Mouse (Mus musculus) CH12.LX (cell line): Measurements from ENCODE around the gene 9130019O22Rik.

Experiments used
- CHD1 ChIP-seq: IDR thresholded peaks from 2 replicates; pipeline ENCODE4 v1.6.1; 2012; ENCODE audit warnings: low read depth, low read length, improper control_type of control experiment, inconsistent platforms
- CHD2 ChIP-seq: IDR thresholded peaks from 2 replicates; pipeline ENCODE4 v1.6.1; 2011; ENCODE audit warnings: low read length, improper control_type of control experiment
- CTCF ChIP-seq, 2 experiments: IDR thresholded peaks in 1 of 2; conservative IDR thresholded peaks in 1 of 2; 2 replicates each; pipeline ENCODE4 v1.5.1; 2011 to 2012; ENCODE audit warnings: low read depth in 2 of 2, low read length in 2 of 2, improper control_type of control experiment in 1 of 2, inconsistent platforms in 1 of 2, mild to moderate bottlenecking in 1 of 2, moderate library complexity in 1 of 2
- EP300 ChIP-seq: IDR thresholded peaks from 2 replicates; pipeline ENCODE4 v1.6.1; 2011; ENCODE audit warnings: low read length, improper control_type of control experiment
- IRF4 ChIP-seq: IDR thresholded peaks from 2 replicates; pipeline ENCODE4 v1.6.1; 2014; ENCODE audit warnings: low read depth, mild to moderate bottlenecking, inconsistent platforms, low read length, improper control_type of control experiment
- MAFK ChIP-seq: IDR thresholded peaks from 2 replicates; pipeline ENCODE4 v1.6.1; 2011; ENCODE audit warnings: low read length, improper control_type of control experiment; ENCODE audit not compliant: insufficient replicate concordance
- NELFE ChIP-seq: IDR thresholded peaks from 2 replicates; pipeline ENCODE4 v1.6.1; 2011; ENCODE audit warnings: low read depth, low read length, improper control_type of control experiment
- POLR2A ChIP-seq: IDR thresholded peaks from 2 replicates; pipeline ENCODE4 v1.6.1; 2011; ENCODE audit warnings: low read depth, mild to moderate bottlenecking, improper control_type of control experiment, low read length
- TCF12 ChIP-seq: IDR thresholded peaks from 2 replicates; pipeline ENCODE4 v1.6.1; 2014; ENCODE audit warnings: low read depth, mild to moderate bottlenecking, inconsistent platforms, low read length, improper control_type of control experiment
- USF2 ChIP-seq: conservative IDR thresholded peaks from 2 replicates; pipeline ENCODE4 v1.6.1; 2011; ENCODE audit warnings: low read depth, low read length, improper control_type of control experiment
- ZC3H11A ChIP-seq: IDR thresholded peaks from 2 replicates; pipeline ENCODE4 v1.6.1; 2012; ENCODE audit warnings: low read depth, mild to moderate bottlenecking, inconsistent platforms, low read length, improper control_type of control experiment
- ZKSCAN1 ChIP-seq: IDR thresholded peaks from 2 replicates; pipeline ENCODE4 v1.6.1; 2012; ENCODE audit warnings: low read depth, inconsistent platforms, low read length, improper control_type of control experiment, borderline replicate concordance
- ZMIZ1 ChIP-seq: IDR thresholded peaks from 2 replicates; pipeline ENCODE4 v1.6.1; 2012; ENCODE audit warnings: low read depth, mild to moderate bottlenecking, inconsistent platforms, low read length, improper control_type of control experiment

DNA sequence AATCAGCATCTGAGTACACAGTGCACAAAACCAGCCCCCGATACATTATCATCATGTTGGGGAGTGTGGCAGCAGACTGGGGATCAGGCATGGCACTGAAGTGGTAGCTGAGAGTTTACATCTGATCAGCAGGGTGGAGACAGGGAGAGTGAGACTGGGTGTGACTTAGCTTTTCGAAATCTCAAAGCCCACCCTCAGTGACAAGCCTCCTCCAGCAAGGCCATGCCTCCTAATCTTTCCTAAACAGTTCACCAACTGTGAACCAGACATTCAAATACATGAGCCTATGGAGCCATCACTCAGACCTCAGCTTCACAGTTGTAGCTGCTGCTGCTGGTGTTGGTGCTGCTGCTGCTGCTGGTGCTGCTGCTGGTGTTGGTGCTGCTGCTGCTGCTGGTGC, 24.5 kb upstream of the 9130019O22Rik start:
- TF ChIP-seq ZKSCAN1 (no peak), EP300 (no peak), POLR2A (no peak), ZC3H11A (no peak), CTCF (conservative IDR thresholded peaks at IDR 0.05 in 1 of 2, IDR thresholded peaks at IDR 0.05 in 1 of 2; ENCODE audit: low read depth in 2 of 2, low read length in 2 of 2) (no peak), CHD1 (no peak), NELFE (no peak), IRF4 (no peak), CHD2 (no peak), MAFK (no peak), USF2 (no peak), ZMIZ1 (no peak), TCF12 (no peak)
